Mouse (Mus musculus): ENCODE data around the gene St6galnac3.

GRCm38 (mm10) chr3:153276830-153277388 is 448.1 kb downstream of the St6galnac3 start:
- TF ChIP-seq CTCF (IDR thresholded peaks at IDR 0.05; ENCODE audit: insufficient read depth, low read length), result no peak
- TF ChIP-seq POLR2A (IDR thresholded peaks at IDR 0.05; ENCODE audit: borderline replicate concordance, extremely low read depth, low read depth, low read length), result no peak

Data from lung, adult 2 months (tissue).